Mouse (Mus musculus) cerebellum, adult 11-12 months (tissue): Measurements from ENCODE around the gene Xrcc4.
"Not testable (repeated sequence)": the region's sequence is repeated elsewhere in the genome, so short reads cannot be mapped to it uniquely, and the experiment has no call there.

Experiments
- DNase-seq: peaks from one replicate; pipeline ENCODE4 v3.0.0; 2022

Xrcc4 gene

DNA sequence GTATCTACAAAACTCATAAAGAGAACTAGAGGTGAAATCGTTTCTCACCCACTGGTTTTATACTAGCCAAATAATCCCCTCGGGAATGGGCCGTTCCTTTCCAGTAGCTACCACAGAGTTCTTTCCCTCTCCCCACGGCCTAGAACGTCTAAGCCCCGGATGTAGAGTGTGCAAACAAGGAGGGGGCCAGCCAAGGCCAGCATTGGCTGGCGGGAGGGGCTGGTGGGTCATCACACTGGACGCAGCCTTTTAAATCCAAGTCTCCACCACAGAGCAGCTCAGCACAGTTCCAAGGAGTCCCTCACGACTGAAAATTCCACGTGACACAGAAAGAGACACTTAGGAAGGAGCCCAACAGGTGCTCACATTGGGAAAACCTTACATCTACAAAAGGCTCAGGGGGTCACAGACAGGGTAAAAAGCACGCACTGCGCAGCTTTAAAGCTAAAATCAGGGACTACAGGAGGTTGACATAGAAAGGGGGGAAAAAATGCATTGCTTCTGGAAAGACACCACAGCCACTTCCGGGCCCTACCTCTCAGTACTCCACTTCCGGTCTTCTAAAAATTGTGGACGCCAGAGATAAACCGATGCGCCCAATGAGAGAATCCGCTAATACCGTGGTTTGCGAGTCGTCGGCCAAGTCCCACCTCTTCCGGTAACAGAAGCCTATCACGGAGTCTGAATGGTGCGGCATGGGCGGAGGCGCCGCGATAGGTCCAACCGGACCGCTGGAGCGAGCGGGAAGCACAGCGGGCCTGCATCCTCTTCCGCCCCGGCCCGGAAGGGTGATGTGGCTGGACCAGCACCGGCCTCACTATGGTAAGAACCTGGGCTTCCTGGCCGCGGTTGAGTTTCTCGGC is at the start of gene Xrcc4, which contains the start of gene Tmem167:
TSS of gene Xrcc4 (minus strand) at position 647 of the 863 bp plus-strand sequence.
TSS of gene Tmem167 (plus strand) at position 162 of the 863 bp plus-strand sequence.
- peak; percentile 98 for DNase-seq

DNA sequence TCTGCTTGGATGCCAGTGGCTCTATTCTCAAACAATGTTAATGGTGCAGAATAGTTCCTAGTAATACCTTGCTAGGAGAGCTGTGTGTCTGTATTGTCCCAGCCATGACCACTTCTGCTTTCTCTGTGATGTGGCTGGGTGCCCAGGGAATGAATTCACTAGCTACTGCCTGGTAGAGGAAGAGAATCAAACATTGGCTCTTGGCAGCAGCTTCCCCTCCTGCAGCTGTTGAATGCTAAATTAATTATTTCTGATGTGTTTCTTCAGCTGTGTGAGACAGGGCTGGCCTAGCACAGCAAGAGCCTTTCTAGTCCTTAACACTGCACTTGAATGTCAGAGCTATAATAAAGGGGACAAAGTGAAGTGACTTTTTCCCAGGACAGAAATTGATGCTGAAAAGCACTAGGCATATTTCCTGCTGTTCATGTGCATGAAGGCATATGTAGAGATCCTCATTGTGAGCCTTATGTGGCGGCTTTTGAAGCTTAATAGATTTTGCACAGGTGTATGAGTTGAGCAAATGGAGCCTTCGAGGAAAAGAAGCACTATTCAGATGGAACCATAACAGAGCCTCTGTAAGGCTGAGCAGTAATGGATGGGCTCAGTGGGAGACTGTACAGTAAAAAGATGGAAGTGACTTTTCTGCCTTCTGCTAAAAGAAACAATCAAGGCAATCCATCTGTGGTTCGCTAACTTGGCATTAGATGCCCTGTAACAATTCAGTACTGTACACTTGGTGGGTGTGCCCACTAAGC is 46.9 kb upstream of the Xrcc4 start:
- peak; percentile 13 for DNase-seq

DNA sequence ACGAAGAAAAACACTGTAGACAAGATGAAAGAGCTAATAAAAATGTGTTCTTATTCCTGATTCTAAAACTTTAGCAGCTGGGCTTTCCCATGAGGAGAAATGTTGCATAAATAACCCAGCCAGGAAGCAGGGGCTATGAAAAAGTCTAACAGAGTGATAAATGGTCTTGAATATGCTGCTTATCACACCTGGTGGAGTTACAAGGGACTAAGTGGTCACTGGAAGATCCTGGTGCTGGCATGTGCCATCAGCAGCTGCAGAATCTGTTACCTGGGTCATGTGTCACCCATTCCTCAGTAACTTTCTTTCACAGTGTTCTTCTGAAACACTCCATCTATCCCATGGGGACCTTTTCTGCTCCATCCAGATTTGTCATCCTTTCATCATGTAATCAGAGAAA is 22.3 kb upstream of the Xrcc4 start:
- DNase-seq: no peak

GRCm38 (mm10) chr13:90108746-90109145 is 19.3 kb upstream of the Xrcc4 start:
- not testable (repeated sequence) for DNase-seq

GRCm38 (mm10) chr13:90106139-90106538 is 16.7 kb upstream of the Xrcc4 start:
- no peak for DNase-seq

DNA sequence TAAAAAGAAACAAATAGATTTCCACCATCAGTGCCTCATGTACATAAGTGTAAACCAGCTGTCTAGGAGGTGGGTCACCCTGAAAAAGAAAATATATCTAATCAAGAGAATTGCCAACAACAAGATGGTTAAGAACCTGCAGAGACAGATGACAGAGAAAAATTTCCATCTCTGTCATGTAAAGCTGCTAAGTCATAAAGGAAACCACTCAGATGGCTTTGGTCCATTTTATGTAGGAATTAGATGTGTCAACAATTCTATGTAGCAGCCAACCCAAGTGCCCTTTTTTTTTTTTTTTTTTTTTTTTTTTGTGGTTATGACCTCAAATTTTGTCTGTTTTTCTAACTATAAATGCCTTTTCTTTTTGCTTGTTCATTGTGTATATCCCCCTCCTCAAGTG is 12.1 kb upstream of the Xrcc4 start:
- DNase-seq: no peak

DNA sequence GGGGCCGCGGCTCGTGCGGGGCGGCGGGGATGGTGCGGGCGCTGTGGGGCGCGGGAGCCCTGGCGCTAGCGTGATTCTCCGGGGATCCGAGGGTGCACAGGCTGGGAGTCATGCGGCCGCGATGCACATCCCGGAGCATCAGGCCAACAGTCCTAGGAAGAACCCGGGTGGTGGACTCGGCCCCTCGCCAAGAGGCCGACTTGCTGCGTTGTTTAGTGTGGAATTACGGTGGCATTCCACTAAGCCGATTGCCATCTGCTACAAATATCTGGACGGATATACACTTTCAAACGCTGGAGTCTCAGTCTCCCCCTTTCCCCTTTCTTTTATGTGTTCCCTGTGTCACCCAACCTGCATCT is 396 bp upstream of the Xrcc4 start:
- no peak for DNase-seq

GRCm38 (mm10) chr13:90061877-90062276 is 27.5 kb downstream of the Xrcc4 start:
- no peak for DNase-seq

- no peak for DNase-seq
Observed at GRCm38 (mm10) chr13:90052408-90052807, 37.0 kb downstream of the Xrcc4 start.

GRCm38 (mm10) chr13:90051735-90052134 is 37.7 kb downstream of the Xrcc4 start:
- no peak for DNase-seq

- DNase-seq: no peak
Observed at GRCm38 (mm10) chr13:90039613-90040012, 49.8 kb downstream of the Xrcc4 start.

GRCm38 (mm10) chr13:90032977-90033376 is 56.4 kb downstream of the Xrcc4 start:
- DNase-seq: no peak

- DNase-seq: no peak
Observed at GRCm38 (mm10) chr13:90032523-90032922, 56.9 kb downstream of the Xrcc4 start.

DNA sequence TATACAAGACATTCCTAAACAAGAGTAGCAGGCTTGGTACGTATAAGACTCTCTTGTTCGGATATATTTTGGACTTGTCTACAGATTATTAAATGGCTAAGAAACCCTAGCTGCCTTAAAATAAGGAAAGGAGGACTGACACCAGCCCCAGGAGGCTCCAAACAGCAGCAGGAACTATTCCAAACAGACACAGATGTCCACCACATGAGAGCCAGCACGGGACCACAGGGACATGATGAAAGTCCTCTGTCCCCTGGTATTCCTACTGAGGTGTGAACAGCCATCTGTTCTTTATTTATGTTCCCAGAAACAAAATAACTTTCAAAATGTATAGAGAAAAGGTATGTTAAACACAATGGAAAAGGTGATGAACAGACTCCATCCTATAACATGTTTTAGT is 58.5 kb downstream of the Xrcc4 start:
- peak; percentile 5 for DNase-seq

DNA sequence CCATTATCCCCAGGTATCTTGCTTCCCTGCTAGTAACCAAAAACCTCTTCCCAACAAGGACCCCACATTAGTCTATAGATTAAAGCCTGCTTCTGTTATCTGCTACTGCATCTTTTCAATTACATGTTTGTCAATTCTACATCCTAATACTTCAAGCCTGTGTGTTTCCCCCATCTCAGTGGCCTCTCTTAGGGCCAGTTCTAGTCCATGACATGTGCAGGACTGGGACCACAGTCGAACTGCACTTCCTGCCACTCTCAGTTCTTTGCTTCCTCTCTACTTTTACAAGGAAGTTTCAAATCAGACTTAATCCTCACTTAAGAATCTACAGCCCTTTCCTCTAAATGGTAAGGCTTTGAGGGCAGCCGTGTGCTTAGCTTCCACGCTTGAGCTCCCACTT is 76.8 kb downstream of the Xrcc4 start:
- DNase-seq: no peak

DNA sequence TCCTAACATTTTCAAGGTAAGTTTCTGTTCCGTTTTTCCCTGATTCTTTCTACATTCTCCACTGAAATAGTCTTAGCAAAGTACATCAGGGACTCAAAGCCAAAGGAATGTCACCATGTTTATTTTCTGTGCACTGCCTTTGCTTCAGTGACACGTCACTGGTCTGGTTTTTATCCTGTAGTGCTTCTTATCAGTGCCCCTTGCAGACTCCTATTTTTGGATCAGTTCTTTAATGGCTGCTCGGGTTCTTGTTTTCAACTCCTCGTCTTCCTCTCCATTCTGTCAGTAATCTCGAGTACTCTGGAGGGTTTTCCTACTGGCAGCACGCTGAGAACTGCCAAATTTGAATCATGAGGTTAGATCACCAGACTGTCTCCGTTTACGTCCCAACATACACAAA is 77.2 kb downstream of the Xrcc4 start:
- no peak for DNase-seq

DNA sequence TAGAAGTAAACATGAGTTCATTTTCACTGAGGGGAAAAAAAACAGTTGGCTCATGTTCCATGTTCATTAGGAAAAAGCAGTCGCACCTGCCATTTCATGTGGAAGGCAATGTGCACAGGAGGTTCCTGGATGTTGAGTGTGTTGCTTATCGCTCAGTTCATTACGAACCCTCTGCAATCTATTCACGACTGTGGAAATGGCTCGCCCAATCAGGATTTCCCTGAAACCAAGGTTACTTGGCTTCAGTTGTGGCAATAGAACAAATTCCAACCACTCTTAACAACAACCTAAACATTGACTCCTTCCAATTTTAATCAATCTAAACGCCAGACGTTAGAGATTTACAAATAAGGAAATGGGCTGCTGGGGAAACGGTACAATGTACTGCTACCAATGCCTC is 78.3 kb downstream of the Xrcc4 start:
- no peak for DNase-seq

DNA sequence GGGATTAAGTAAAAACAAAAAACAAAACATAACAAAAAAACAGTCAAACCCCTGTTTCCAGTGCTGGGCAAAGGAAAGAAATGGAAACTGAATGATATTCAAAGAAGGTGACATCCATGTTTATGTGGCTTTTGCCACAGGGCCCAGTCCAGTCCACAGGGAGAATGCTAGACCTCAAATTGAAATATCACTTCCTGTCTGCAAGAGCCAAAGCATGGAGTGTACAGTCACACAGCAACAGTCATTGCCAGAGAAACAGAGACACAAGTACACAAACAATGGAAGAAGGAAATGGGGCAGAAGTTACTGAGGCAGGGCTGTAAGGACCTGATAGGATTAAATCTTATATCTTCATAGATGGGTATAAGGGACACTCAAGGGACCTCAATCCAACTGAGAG is 79.6 kb downstream of the Xrcc4 start:
- no peak for DNase-seq

DNA sequence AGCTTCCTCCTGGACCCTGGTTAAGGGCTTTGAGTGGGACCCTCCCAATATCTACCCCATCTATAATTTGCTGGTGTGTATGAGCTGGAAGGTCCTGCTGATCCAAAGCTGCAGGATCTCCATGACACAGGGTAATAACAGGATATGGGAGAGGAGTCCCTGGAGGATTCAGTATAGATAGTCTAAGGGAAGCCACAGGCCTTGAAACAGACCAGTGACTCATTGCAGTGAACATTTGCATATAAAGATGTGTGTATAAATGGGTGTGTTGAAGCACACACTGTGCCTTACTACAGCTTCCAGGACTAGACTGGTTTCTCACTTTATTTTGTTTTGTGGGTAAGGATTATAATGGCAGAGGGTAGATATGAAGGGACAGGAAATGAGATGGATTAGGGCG is 83.8 kb downstream of the Xrcc4 start:
- no peak for DNase-seq

- DNase-seq: no peak
Observed at GRCm38 (mm10) chr13:89997531-89997930, 91.9 kb downstream of the Xrcc4 start.

DNA sequence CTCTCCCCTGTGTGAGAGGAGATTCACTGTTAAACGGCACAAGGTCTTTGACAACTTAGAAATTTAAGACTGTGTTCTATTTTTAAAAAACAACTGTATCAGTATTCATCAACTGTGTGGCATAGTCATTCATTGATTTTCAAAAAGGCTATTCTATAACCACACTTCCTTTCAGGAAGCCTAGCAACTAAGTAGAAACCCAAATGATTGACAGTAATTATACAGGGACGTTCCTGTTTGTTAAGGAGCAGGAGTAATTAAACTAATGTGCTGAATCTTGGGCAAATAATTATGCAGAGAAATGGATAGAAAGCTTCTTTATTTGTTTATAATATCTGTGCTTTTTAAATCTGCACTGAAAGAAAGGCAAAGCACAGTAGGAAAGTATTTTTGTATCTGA is 103.3 kb downstream of the Xrcc4 start:
- DNase-seq: no peak

- DNase-seq: no peak
Observed at GRCm38 (mm10) chr13:89970940-89971339, 118.5 kb downstream of the Xrcc4 start.

DNA sequence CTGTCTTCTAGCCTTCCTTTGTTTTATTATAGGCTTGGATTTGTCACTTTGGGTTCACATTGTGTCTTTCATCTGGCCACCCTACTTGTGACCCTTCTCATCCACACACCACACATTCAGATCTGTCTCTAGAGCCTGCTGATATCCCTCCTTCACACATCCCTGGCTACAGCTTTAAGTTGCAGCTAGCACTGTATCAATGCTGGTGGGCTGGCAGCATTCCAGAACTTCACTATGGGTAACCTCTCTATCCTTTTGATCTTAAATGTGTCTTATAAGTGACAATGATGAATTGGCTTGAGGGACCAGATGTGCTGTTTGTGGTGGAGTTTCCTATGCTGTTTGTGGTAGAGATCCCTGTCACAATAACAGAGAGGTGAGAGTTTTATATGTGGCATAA is 120.7 kb downstream of the Xrcc4 start:
- DNase-seq: no peak

GRCm38 (mm10) chr13:89944354-89944753 is 145.1 kb downstream of the Xrcc4 start:
- no peak for DNase-seq
